Mouse (Mus musculus): ENCODE data around the gene Ssr3. TPM values are rescaled to one million over a fixed set of nuclear protein-coding genes. Genes with fewer than 3 reads are reported as not detected.

Gene Ssr3
- total and polyA plus RNA-seq, 2 experiments from 2014 or later: 155 to 174 TPM

- no peaks in the 10 kb centered on the region for H3K27me3 ChIP-seq (ENCODE audit: insufficient read depth, low read length)
- WGBS: under 1% methylated on average over 37 of the region's 37 CpGs
- TF ChIP-seq CTCF (IDR thresholded peaks at IDR 0.05; ENCODE audit: low read depth): peak; percentile 19
- peaks cover 11% of the 10 kb centered on the region; the same call in 1 of the 2 replicates for H3K36me3 ChIP-seq (ENCODE audit: insufficient read depth)
- H3K4me3 ChIP-seq (ENCODE audit: low read depth, low read length): peak overlapping the region; percentile 70
- H3K9me3 ChIP-seq (ENCODE audit: low read length): no peaks in the 10 kb centered on the region
- DNase-seq (peak; percentile 58), ATAC-seq (peak; percentile 65)
- H3K27ac ChIP-seq (ENCODE audit: low read depth, low read length): peak overlapping the region; percentile 88
- peak overlapping the region; percentile 73 for H3K4me2 ChIP-seq (ENCODE audit: low read depth)
- peaks cover 5% of the 10 kb centered on the region for H3K4me1 ChIP-seq (ENCODE audit: insufficient read depth)
- peak overlapping the region; percentile 83 for H3K9ac ChIP-seq
These were observed 521 bp downstream of the Ssr3 start for GRCm38 (mm10) chr3:65391784-65392420.

- no peak for TF ChIP-seq CTCF (IDR thresholded peaks at IDR 0.05; ENCODE audit: low read depth)
- no peaks in the 10 kb centered on the region for H3K27me3 ChIP-seq (ENCODE audit: insufficient read depth, low read length)
- ATAC-seq: no peak
These were observed 1.1 kb downstream of the Ssr3 start for GRCm38 (mm10) chr3:65391222-65391783.

GRCm38 (mm10) chr3:65385771-65386170 is 6.7 kb downstream of the Ssr3 start:
- H3K4me1 ChIP-seq (ENCODE audit: insufficient read depth): no peaks in the 10 kb centered on the region
- DNase-seq (no peak), ATAC-seq (no peak)
- H3K27ac ChIP-seq (ENCODE audit: low read depth, low read length): no peak overlapping the region
- H3K9me3 ChIP-seq (ENCODE audit: low read length): no peaks in the 10 kb centered on the region
- no peak overlapping the region for H3K4me3 ChIP-seq (ENCODE audit: low read depth, low read length)
- no peak overlapping the region for H3K9ac ChIP-seq
- H3K4me2 ChIP-seq (ENCODE audit: low read depth): no peak overlapping the region
- peaks cover 44% of the 10 kb centered on the region for H3K36me3 ChIP-seq (ENCODE audit: insufficient read depth)
- no peaks in the 10 kb centered on the region for H3K27me3 ChIP-seq (ENCODE audit: insufficient read depth, low read length)
- TF ChIP-seq CTCF (IDR thresholded peaks at IDR 0.05; ENCODE audit: low read depth): no peak

More at GRCm38 (mm10) chr3:65391222-65391783, 1.1 kb downstream of the Ssr3 start:
- Histone ChIP-seq H3K4me2 (ENCODE audit: low read depth) (peak overlapping the region; percentile 73), H3K4me3 (ENCODE audit: low read depth, low read length) (peak overlapping the region; percentile 70), H3K9me3 (ENCODE audit: low read length) (no peaks in the 10 kb centered on the region), H3K36me3 (ENCODE audit: insufficient read depth) (peaks cover 17% of the 10 kb centered on the region; the same call in 1 of the 2 replicates), H3K4me1 (ENCODE audit: insufficient read depth) (peaks cover 5% of the 10 kb centered on the region), H3K27ac (ENCODE audit: low read depth, low read length) (no peak overlapping the region), H3K9ac (peak overlapping the region; percentile 83)
- no peak for DNase-seq
- 43% methylated on average over 6 of the region's 6 CpGs for WGBS

- H3K9me3 ChIP-seq (ENCODE audit: low read length): no peaks in the 10 kb centered on the region
- H3K4me3 ChIP-seq (ENCODE audit: low read depth, low read length): no peak overlapping the region
- no peak overlapping the region for H3K27ac ChIP-seq (ENCODE audit: low read depth, low read length)
- ATAC-seq: no peak
- no peak for TF ChIP-seq CTCF (IDR thresholded peaks at IDR 0.05; ENCODE audit: low read depth)
- H3K36me3 ChIP-seq (ENCODE audit: insufficient read depth): peaks cover 43% of the 10 kb centered on the region
- DNase-seq: no peak
- no peak overlapping the region for H3K4me2 ChIP-seq (ENCODE audit: low read depth)
- H3K27me3 ChIP-seq (ENCODE audit: insufficient read depth, low read length): no peaks in the 10 kb centered on the region
- WGBS: 93% methylated on average over 3 of the region's 3 CpGs
- no peak overlapping the region for H3K9ac ChIP-seq
- no peaks in the 10 kb centered on the region for H3K4me1 ChIP-seq (ENCODE audit: insufficient read depth)
These were observed 8.0 kb downstream of the Ssr3 start for GRCm38 (mm10) chr3:65384431-65384830.

- Histone ChIP-seq H3K27me3 (ENCODE audit: insufficient read depth, low read length) (no peaks in the 10 kb centered on the region), H3K36me3 (ENCODE audit: insufficient read depth) (peaks cover 32% of the 10 kb centered on the region), H3K4me1 (ENCODE audit: insufficient read depth) (no peaks in the 10 kb centered on the region), H3K4me2 (ENCODE audit: low read depth) (no peak overlapping the region), H3K9ac (no peak overlapping the region), H3K27ac (ENCODE audit: low read depth, low read length) (no peak overlapping the region), H3K9me3 (ENCODE audit: low read length) (no peaks in the 10 kb centered on the region), H3K4me3 (ENCODE audit: low read depth, low read length) (no peak overlapping the region)
- DNase-seq (no peak), ATAC-seq (no peak)
- no peak for TF ChIP-seq CTCF (IDR thresholded peaks at IDR 0.05; ENCODE audit: low read depth)
- 85% methylated on average over 4 of the region's 4 CpGs for WGBS
These were observed 11.3 kb downstream of the Ssr3 start for GRCm38 (mm10) chr3:65381094-65381493.

- no peak overlapping the region for H3K9ac ChIP-seq
- H3K27ac ChIP-seq (ENCODE audit: low read depth, low read length): no peak overlapping the region
- H3K4me3 ChIP-seq (ENCODE audit: low read depth, low read length): no peak overlapping the region
- H3K9me3 ChIP-seq (ENCODE audit: low read length): no peaks in the 10 kb centered on the region
- no peaks in the 10 kb centered on the region for H3K27me3 ChIP-seq (ENCODE audit: insufficient read depth, low read length)
- ATAC-seq: no peak
- peak; percentile 62 for DNase-seq
- H3K36me3 ChIP-seq (ENCODE audit: insufficient read depth): peaks cover 22% of the 10 kb centered on the region
- no peaks in the 10 kb centered on the region for H3K4me1 ChIP-seq (ENCODE audit: insufficient read depth)
- 68% methylated on average over 4 of the region's 4 CpGs for WGBS
- TF ChIP-seq CTCF (IDR thresholded peaks at IDR 0.05; ENCODE audit: low read depth): peak; percentile 81
- no peak overlapping the region for H3K4me2 ChIP-seq (ENCODE audit: low read depth)
These were observed 12.4 kb downstream of the Ssr3 start for GRCm38 (mm10) chr3:65379884-65380539.

GRCm38 (mm10) chr3:65378724-65379123 is 13.7 kb downstream of the Ssr3 start:
- no peaks in the 10 kb centered on the region for H3K4me1 ChIP-seq (ENCODE audit: insufficient read depth)
- DNase-seq (no peak), ATAC-seq (no peak)
- no peak for TF ChIP-seq CTCF (IDR thresholded peaks at IDR 0.05; ENCODE audit: low read depth)
- no peaks in the 10 kb centered on the region for H3K9me3 ChIP-seq (ENCODE audit: low read length)
- no peaks in the 10 kb centered on the region for H3K27me3 ChIP-seq (ENCODE audit: insufficient read depth, low read length)
- H3K4me2 ChIP-seq (ENCODE audit: low read depth): no peak overlapping the region
- H3K36me3 ChIP-seq (ENCODE audit: insufficient read depth): peaks cover 15% of the 10 kb centered on the region
- H3K9ac ChIP-seq: no peak overlapping the region
- no peak overlapping the region for H3K27ac ChIP-seq (ENCODE audit: low read depth, low read length)
- no peak overlapping the region for H3K4me3 ChIP-seq (ENCODE audit: low read depth, low read length)

All from forebrain, postnatal 0 days (tissue).